In the genomic region with DNA sequence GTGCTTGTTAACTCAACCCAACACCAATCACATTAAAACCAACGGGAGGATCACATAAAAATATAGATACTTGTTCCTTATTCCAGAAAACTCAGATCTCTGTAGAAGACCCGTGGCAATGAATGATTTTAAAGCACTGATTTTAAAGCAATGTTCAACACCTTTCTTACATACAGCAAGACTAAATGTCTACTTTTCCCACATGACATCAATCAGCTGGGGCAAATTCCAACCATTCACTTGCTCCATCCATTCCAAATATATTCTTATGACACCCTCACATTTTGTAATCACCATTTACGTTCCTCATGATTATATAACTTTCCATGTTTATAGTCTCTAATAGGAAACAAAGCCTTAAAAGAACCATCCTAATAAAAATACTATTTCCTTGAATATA, we compare ENCODE assay signal across 8 mouse cellular contexts. TPM values are rescaled to one million over a fixed set of nuclear protein-coding genes. Genes with fewer than 3 reads are reported as not detected.
DNase-seq lines count a peak whose midpoint lies in the region; ATAC-seq lines count a peak whose summit lies in the region.

No protein-coding gene starts in this region.

- ATAC-seq in heart, embryonic 15.5 days (replicated peaks; ENCODE audit: insufficient number of reproducible peaks, insufficient read depth, low FRiP score, low read depth) = no peak
- ATAC-seq in hindbrain, embryonic 13.5 days (ENCODE audit: low FRiP score) = no peak
- ATAC-seq in midbrain, embryonic 12.5 days (ENCODE audit: low FRiP score, low read depth) = no peak

- peaks cover 23% of the 10 kb centered on the region for H3K4me1 ChIP-seq in heart, embryonic 15.5 days (replicated peaks)
- peaks cover 26% of the 10 kb centered on the region for H3K4me1 ChIP-seq in hindbrain, embryonic 13.5 days (replicated peaks)
- peaks cover 18% of the 10 kb centered on the region for H3K4me1 ChIP-seq in midbrain, embryonic 12.5 days

- DNase-seq in heart, postnatal 14 days = no peak
- DNase-seq in MN1 (ENCODE audit: low spot score) = peak; percentile 15
- no peak for DNase-seq in right cerebral cortex, adult 18-20 months
- no peak for DNase-seq in spleen, postnatal 14 days (ENCODE audit: low spot score in 2 of 2)
- no peak for DNase-seq in gastrocnemius, postnatal 10 days

- no peaks in the 10 kb centered on the region for H3K27me3 ChIP-seq in heart, embryonic 15.5 days
- no peaks in the 10 kb centered on the region for H3K27me3 ChIP-seq in hindbrain, embryonic 13.5 days
- no peaks in the 10 kb centered on the region for H3K27me3 ChIP-seq in midbrain, embryonic 12.5 days

- peak overlapping the region; percentile 66 for H3K4me3 ChIP-seq in heart, embryonic 15.5 days
- peak overlapping the region; percentile 59 for H3K4me3 ChIP-seq in hindbrain, embryonic 13.5 days
- peak overlapping the region; percentile 71 for H3K4me3 ChIP-seq in midbrain, embryonic 12.5 days

- H3K27ac ChIP-seq in heart, embryonic 15.5 days = peak overlapping the region; percentile 97
- H3K27ac ChIP-seq in hindbrain, embryonic 13.5 days = no peak overlapping the region
- no peak overlapping the region for H3K27ac ChIP-seq in midbrain, embryonic 12.5 days (replicated peaks)

- 46% methylated on average over 3 of the region's 3 CpGs for WGBS in heart, embryonic 15.5 days
- 75% methylated on average over 3 of the region's 3 CpGs for WGBS in hindbrain, embryonic 13.5 days
- 77% methylated on average over 3 of the region's 3 CpGs for WGBS in midbrain, embryonic 12.5 days

- peak overlapping the region; percentile 74 for H3K4me2 ChIP-seq in heart, embryonic 15.5 days
- peak overlapping the region; percentile 81 for H3K4me2 ChIP-seq in hindbrain, embryonic 13.5 days
- peak overlapping the region; percentile 80 for H3K4me2 ChIP-seq in midbrain, embryonic 12.5 days (replicated peaks)

- H3K9me3 ChIP-seq in heart, embryonic 15.5 days (replicated peaks) = no peaks in the 10 kb centered on the region
- H3K9me3 ChIP-seq in hindbrain, embryonic 13.5 days = no peaks in the 10 kb centered on the region
- H3K9me3 ChIP-seq in midbrain, embryonic 12.5 days = no peaks in the 10 kb centered on the region

- H3K9ac ChIP-seq in heart, embryonic 15.5 days = no peak overlapping the region; the same call in 1 of the 2 replicates
- H3K9ac ChIP-seq in hindbrain, embryonic 13.5 days = peak overlapping the region; percentile 63
- H3K9ac ChIP-seq in midbrain, embryonic 12.5 days (replicated peaks) = peak overlapping the region; percentile 52

- intact Hi-C loops in heart, postnatal 14 days (cut with DNase I) = loop anchor here (2.0 to 10.0 kb wide), 8 partner anchors 82 to 1232 kb away; partner anchors contain the start of genes Lsm6, Otud4, Smad1 and Zfp827

- no peaks in the 10 kb centered on the region for H3K36me3 ChIP-seq in heart, embryonic 15.5 days
- H3K36me3 ChIP-seq in hindbrain, embryonic 13.5 days = no peaks in the 10 kb centered on the region
- H3K36me3 ChIP-seq in midbrain, embryonic 12.5 days = no peaks in the 10 kb centered on the region

RNA-seq across cellular contexts. Expression of gene Mmaa, which starts 0.9 kb away (rescaled TPM):
- 15.0 and 15.7 TPM in 2 replicates for polyA plus RNA-seq in heart, embryonic 15.5 days (2015; fragmentation: Nextera tagmentation; extraction: Ambion mirVana)
- 10 to 100 TPM; 30.5 to 32.0 TPM for total RNA-seq in heart, postnatal 14 days (2021)
- polyA plus RNA-seq in hindbrain, embryonic 13.5 days (2015; fragmentation: Nextera tagmentation; extraction: Ambion mirVana) = 19.7 and 19.9 TPM in 2 replicates
- polyA plus RNA-seq in midbrain, embryonic 12.5 days (2016; fragmentation: Nextera tagmentation; extraction: Ambion mirVana) = 15.5 and 15.9 TPM in 2 replicates
- total RNA-seq in gastrocnemius, postnatal 10 days (2021) = 10 to 100 TPM; 17.3 to 17.5 TPM

RNA-seq across cellular contexts. Expression of gene 1700011L22Rik, which starts 45.5 kb away (rescaled TPM):
- polyA plus RNA-seq in heart, embryonic 15.5 days (2015; fragmentation: Nextera tagmentation; extraction: Ambion mirVana) = not detected in 2 replicates
- not detected for total RNA-seq in heart, postnatal 14 days (2021)
- polyA plus RNA-seq in hindbrain, embryonic 13.5 days (2015; fragmentation: Nextera tagmentation; extraction: Ambion mirVana) = not detected in 2 replicates
- polyA plus RNA-seq in midbrain, embryonic 12.5 days (2016; fragmentation: Nextera tagmentation; extraction: Ambion mirVana) = not detected in 2 replicates
- not detected for total RNA-seq in gastrocnemius, postnatal 10 days (2021)
